Mouse (Mus musculus): Measurements from ENCODE around the gene Apod.
"Not testable (repeated sequence)": the region's sequence is repeated elsewhere in the genome, so short reads cannot be mapped to it uniquely, and the experiment has no call there.

GRCm38 (mm10) chr16:31316246-31317143 is 1.9 kb upstream of the Apod start:
- TF ChIP-seq POLR2A (IDR thresholded peaks at IDR 0.05; ENCODE audit: low read depth, low read length); CTCF (conservative IDR thresholded peaks at IDR 0.05 in 1 of 2, IDR thresholded peaks at IDR 0.05 in 1 of 2; ENCODE audit: low read depth in 2 of 2, low read length in 2 of 2); ZNF384 (IDR thresholded peaks at IDR 0.05; ENCODE audit: low read depth, low read length); MXI1 (IDR thresholded peaks at IDR 0.05; ENCODE audit: low read depth, low read length); ZKSCAN1 (IDR thresholded peaks at IDR 0.05; ENCODE audit: borderline replicate concordance, low read depth, low read length): not testable (repeated sequence)
